Mouse (Mus musculus) bone marrow macrophage, adult 2 months (primary cell): ENCODE data around the gene Olfr1466.

Source experiments
- CTCF ChIP-seq: IDR thresholded peaks from 2 replicates; pipeline ENCODE4 v1.5.1; 2012; ENCODE audit warnings: low read depth, mild to moderate bottlenecking, low read length, moderate library complexity
- POLR2A ChIP-seq: IDR thresholded peaks from 2 replicates; pipeline ENCODE4 v1.6.1; 2012; ENCODE audit warnings: mild to moderate bottlenecking, low read depth, low read length, borderline replicate concordance

DNA sequence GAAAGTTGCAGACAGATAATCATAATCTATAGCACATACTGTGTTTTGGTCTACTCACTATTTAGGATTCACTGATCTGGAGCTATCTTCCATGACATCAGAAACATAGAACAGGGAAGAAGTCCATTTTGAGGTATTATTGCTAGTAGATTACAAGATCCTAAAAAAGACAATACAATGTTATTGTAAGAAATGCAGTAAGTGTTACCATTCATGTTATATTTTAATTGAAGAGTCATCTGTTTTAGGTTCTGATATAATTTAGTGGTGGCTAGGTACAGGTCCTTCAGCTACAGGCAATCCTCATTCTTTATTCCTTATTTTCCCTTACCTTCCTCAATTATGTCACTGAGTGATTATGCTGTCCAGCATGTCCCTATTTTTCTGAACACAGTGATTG lies 23.2 kb upstream of the Olfr1466 start, which contains the start of gene Olfr1465:
- TF ChIP-seq POLR2A (no peak), CTCF (no peak)
